Mouse (Mus musculus) neural tube, embryonic 11.5 days (tissue): ENCODE results near the gene Kif5c. TPM values are rescaled to one million over a fixed set of nuclear protein-coding genes. Genes with fewer than 3 reads are reported as not detected.
A peak's percentile ranks its signal among the peaks of the same experiment; 100 is the strongest.

Experiments
- ATAC-seq: fragments of 200-750 bp; cut with Nextera tagmentation; 2 replicates; pipeline ENCODE4 v1.8.0; 2017; ENCODE audit warnings: moderate number of reproducible peaks, mild to moderate bottlenecking, moderate TSS enrichment, moderate library complexity; ENCODE audit not compliant: insufficient read depth, low FRiP score, low TSS enrichment
- DNase-seq: peaks from one replicate; pipeline ENCODE4 v3.0.0-alpha.2; 2015; ENCODE audit warnings: low spot score
- H3K27ac ChIP-seq: fragments of 300-500 bp; sonication (generic); 2 replicates; pipeline ENCODE4 v1.5.1; 2014; ENCODE audit warnings: low read depth, mild to moderate bottlenecking, low read length
- H3K27me3 ChIP-seq: fragments of 300-500 bp; sonication (generic); 2 replicates; pipeline ENCODE4 v1.6.1; 2014; ENCODE audit warnings: mild to moderate bottlenecking, low read length, mixed read lengths; ENCODE audit not compliant: control insufficient read depth, insufficient read depth
- H3K36me3 ChIP-seq: fragments of 300-500 bp; sonication (generic); 2 replicates; pipeline ENCODE4 v1.6.1; 2014; ENCODE audit warnings: mild to moderate bottlenecking, low read length, moderate library complexity, mixed read lengths; ENCODE audit not compliant: control insufficient read depth, insufficient read depth
- H3K4me1 ChIP-seq: fragments of 300-500 bp; sonication (generic); 2 replicates; pipeline ENCODE4 v1.6.1; 2014; ENCODE audit warnings: low read length, mixed read lengths; ENCODE audit not compliant: control insufficient read depth, insufficient read depth
- H3K4me2 ChIP-seq: fragments of 300-500 bp; sonication (generic); 2 replicates; pipeline ENCODE4 v1.6.1; 2014; ENCODE audit warnings: low read depth, mild to moderate bottlenecking, moderate library complexity
- H3K4me3 ChIP-seq: fragments of 300-500 bp; sonication (generic); 2 replicates; pipeline ENCODE4 v1.5.1; 2014; ENCODE audit warnings: low read depth, low read length
- H3K9ac ChIP-seq: fragments of 300-500 bp; sonication (generic); 2 replicates; pipeline ENCODE4 v1.6.1; 2014; ENCODE audit warnings: mild to moderate bottlenecking, low read length
- H3K9me3 ChIP-seq: fragments of 300-500 bp; sonication (generic); 2 replicates; pipeline ENCODE4 v1.6.1; 2016; ENCODE audit warnings: low read length; ENCODE audit not compliant: control insufficient read depth
- WGBS: fragments of 180-500 bp; shearing (Covaris S2); extraction: QIAGEN DNeasy Blood & Tissue Kit; methylation state at CpG from one replicate; pipeline ENCODE4 v1.1.7; 2014; 5-methylcytosine and 5-hydroxymethylcytosine counted together
- polyA plus RNA-seq: library from polyadenylated mRNA; unstranded; fragments of >200 nt; fragmentation: Nextera tagmentation; extraction: Ambion mirVana; gene quantifications from 2 replicates; pipeline ENCODE4 v1.2.1, GENCODE M21; 2014

Kif5c gene
- polyA plus RNA-seq, 1 experiment from 2014 or later, result 122 TPM

GRCm38 (mm10) chr2:49712336-49712887 is 93.3 kb downstream of the Kif5c start:
- WGBS, result 84% methylated on average over 7 of the region's 7 CpGs
- no peaks in the 10 kb centered on the region for H3K27me3 ChIP-seq
- DNase-seq (no peak), ATAC-seq (no peak)
- H3K4me3 ChIP-seq, result no peak overlapping the region
- no peaks in the 10 kb centered on the region; the same call in 1 of the 2 replicates for H3K36me3 ChIP-seq
- H3K9me3 ChIP-seq, result no peaks in the 10 kb centered on the region
- H3K9ac ChIP-seq, result no peak overlapping the region
- no peak overlapping the region for H3K27ac ChIP-seq
- no peak overlapping the region for H3K4me2 ChIP-seq
- H3K4me1 ChIP-seq, result no peaks in the 10 kb centered on the region

- Histone ChIP-seq H3K36me3 (no peaks in the 10 kb centered on the region), H3K4me3 (no peak overlapping the region), H3K4me2 (no peak overlapping the region), H3K27ac (no peak overlapping the region), H3K4me1 (peaks cover 23% of the 10 kb centered on the region), H3K9me3 (no peaks in the 10 kb centered on the region), H3K9ac (no peak overlapping the region), H3K27me3 (no peaks in the 10 kb centered on the region)
- WGBS, result 90% methylated on average over 7 of the region's 7 CpGs
- DNase-seq (no peak), ATAC-seq (no peak)
These were observed 97.4 kb downstream of the Kif5c start for GRCm38 (mm10) chr2:49716490-49716889.

- no peak for DNase-seq
These were observed 98.5 kb downstream of the Kif5c start for GRCm38 (mm10) chr2:49717437-49718116.

GRCm38 (mm10) chr2:49718492-49718891 is 99.4 kb downstream of the Kif5c start:
- no peaks in the 10 kb centered on the region for H3K9me3 ChIP-seq
- no peaks in the 10 kb centered on the region for H3K27me3 ChIP-seq
- H3K9ac ChIP-seq, result no peak overlapping the region
- no peak overlapping the region for H3K4me2 ChIP-seq
- H3K4me1 ChIP-seq, result peaks cover 39% of the 10 kb centered on the region
- H3K27ac ChIP-seq, result peak overlapping the region; percentile 66
- ATAC-seq, result no peak
- H3K4me3 ChIP-seq, result no peak overlapping the region
- WGBS, result 15% methylated on average over 3 of the region's 3 CpGs
- no peaks in the 10 kb centered on the region; the same call in 1 of the 2 replicates for H3K36me3 ChIP-seq
- DNase-seq, result no peak

More at GRCm38 (mm10) chr2:49717437-49718116, 98.5 kb downstream of the Kif5c start:
- no peaks in the 10 kb centered on the region for H3K27me3 ChIP-seq
- no peak overlapping the region for H3K9ac ChIP-seq
- peaks cover 34% of the 10 kb centered on the region for H3K4me1 ChIP-seq
- 93% methylated on average over 18 of the region's 18 CpGs for WGBS
- no peak overlapping the region for H3K4me2 ChIP-seq
- no peaks in the 10 kb centered on the region for H3K9me3 ChIP-seq
- H3K27ac ChIP-seq, result no peak overlapping the region
- H3K4me3 ChIP-seq, result no peak overlapping the region
- no peak for ATAC-seq
- H3K36me3 ChIP-seq, result no peaks in the 10 kb centered on the region

GRCm38 (mm10) chr2:49718935-49719850 is 100.1 kb downstream of the Kif5c start:
- no peaks in the 10 kb centered on the region for H3K9me3 ChIP-seq
- no peak overlapping the region for H3K4me3 ChIP-seq

GRCm38 (mm10) chr2:49719854-49720253 is 100.8 kb downstream of the Kif5c start:
- DNase-seq (peak; percentile 54), ATAC-seq (peak; percentile 64)
- WGBS, result 2% methylated on average over 6 of the region's 6 CpGs
- H3K27ac ChIP-seq, result peak overlapping the region; percentile 85
- peak overlapping the region; percentile 22; the same call in 1 of the 2 replicates for H3K9ac ChIP-seq
- no peaks in the 10 kb centered on the region; the same call in 1 of the 2 replicates for H3K36me3 ChIP-seq
- H3K4me2 ChIP-seq, result peak overlapping the region; percentile 19; the same call in 1 of the 2 replicates
- H3K27me3 ChIP-seq, result no peaks in the 10 kb centered on the region
- H3K4me3 ChIP-seq, result no peak overlapping the region
- H3K4me1 ChIP-seq, result peaks cover 39% of the 10 kb centered on the region
- no peaks in the 10 kb centered on the region for H3K9me3 ChIP-seq

More at GRCm38 (mm10) chr2:49718935-49719850, 100.1 kb downstream of the Kif5c start:
- DNase-seq, result no peak
- Histone ChIP-seq H3K27me3 (no peaks in the 10 kb centered on the region), H3K9ac (no peak overlapping the region), H3K27ac (peak overlapping the region; percentile 85), H3K4me2 (no peak overlapping the region), H3K4me1 (peaks cover 39% of the 10 kb centered on the region), H3K36me3 (no peaks in the 10 kb centered on the region; the same call in 1 of the 2 replicates)
- 35% methylated on average over 8 of the region's 8 CpGs for WGBS
- ATAC-seq, result no peak

- Histone ChIP-seq H3K36me3 (no peaks in the 10 kb centered on the region; the same call in 1 of the 2 replicates), H3K27me3 (no peaks in the 10 kb centered on the region), H3K4me3 (no peak overlapping the region), H3K4me2 (peak overlapping the region; percentile 19), H3K4me1 (peaks cover 39% of the 10 kb centered on the region), H3K9me3 (no peaks in the 10 kb centered on the region), H3K27ac (peak overlapping the region; percentile 85), H3K9ac (peak overlapping the region; percentile 18; the same call in 1 of the 2 replicates)
- 52% methylated on average over 9 of the region's 9 CpGs for WGBS
- no peak for ATAC-seq
- DNase-seq, result no peak
These were observed 101.2 kb downstream of the Kif5c start for GRCm38 (mm10) chr2:49720343-49720742.

- no peaks in the 10 kb centered on the region for H3K9me3 ChIP-seq
- peak overlapping the region; percentile 78 for H3K27ac ChIP-seq
- DNase-seq (no peak), ATAC-seq (no peak)
- no peak overlapping the region; the same call in 1 of the 2 replicates for H3K9ac ChIP-seq
- H3K36me3 ChIP-seq, result no peaks in the 10 kb centered on the region; the same call in 1 of the 2 replicates
- peaks cover 39% of the 10 kb centered on the region for H3K4me1 ChIP-seq
- H3K4me3 ChIP-seq, result no peak overlapping the region
- H3K4me2 ChIP-seq, result no peak overlapping the region
- H3K27me3 ChIP-seq, result no peaks in the 10 kb centered on the region
- 62% methylated on average over 9 of the region's 9 CpGs for WGBS
These were observed 103.2 kb downstream of the Kif5c start for GRCm38 (mm10) chr2:49722331-49722730.
